Mouse (Mus musculus) T-helper 1 cell (primary cell): ENCODE data around the gene Nelfcd.

Source experiments
- in situ Hi-C: fragments of 300-600 bp; cut with MboI, MseI; formaldehyde crosslinking; loops from one replicate; pipeline ENCODE4 v1.15.1; 2025; ENCODE audit warnings: high pct_unique_total_duplicates

Nelfcd gene

DNA sequence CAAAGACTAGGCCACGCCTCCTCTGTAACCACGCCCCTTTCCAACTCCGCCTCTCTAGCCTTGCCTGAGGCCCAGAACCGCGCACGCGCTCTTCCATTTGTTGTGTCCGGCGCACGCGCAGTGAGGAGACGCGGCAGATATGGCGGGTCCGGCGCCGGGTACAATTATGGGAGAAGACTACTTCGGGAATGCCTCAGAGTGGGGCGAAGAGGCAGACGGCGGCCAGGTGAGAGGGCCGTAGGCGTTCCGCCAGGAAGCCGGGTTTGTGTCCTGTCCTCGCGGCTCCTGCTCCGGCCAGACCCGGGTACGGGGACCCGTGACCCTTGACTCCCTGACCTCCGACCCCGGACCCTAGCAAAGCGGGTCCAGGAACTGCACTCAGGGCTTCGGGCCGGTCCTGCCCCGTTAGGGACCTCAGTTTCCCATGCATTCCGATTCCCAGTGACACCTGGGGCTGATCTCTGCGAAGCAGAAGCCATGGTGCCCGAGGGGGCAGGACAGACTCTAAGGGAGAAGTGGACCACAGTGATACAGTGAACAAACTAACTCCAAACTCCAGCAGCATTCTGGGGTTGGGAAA, at the start of gene Nelfcd:
TSS of gene Nelfcd (plus strand) at position 74 of the 580 bp plus-strand sequence.
- in situ Hi-C loops: no loop called here

DNA sequence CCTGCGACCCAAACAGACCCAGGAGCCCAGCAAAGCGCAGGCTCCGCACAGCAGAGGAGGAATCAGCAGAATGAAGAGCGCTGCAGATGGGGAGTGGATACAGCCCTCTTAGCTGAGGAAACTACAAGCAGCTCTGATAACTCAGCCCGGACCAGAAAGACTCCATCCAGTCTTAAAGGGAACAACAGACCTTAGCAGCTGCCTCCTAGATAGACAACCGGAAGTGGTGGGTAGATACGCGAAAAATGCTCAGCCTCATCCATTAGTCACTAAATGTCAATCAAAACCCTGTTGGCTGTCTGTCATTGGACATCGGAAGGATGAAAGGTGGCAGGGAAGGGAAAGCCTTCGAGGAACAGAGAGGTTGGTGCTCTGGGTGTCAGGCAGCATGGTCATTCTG, 49.0 kb upstream of the Nelfcd start:
- in situ Hi-C loops: loop anchor here (10.0 kb wide), 1 partner anchor 1062 kb away; no protein-coding TSS in a partner anchor

DNA sequence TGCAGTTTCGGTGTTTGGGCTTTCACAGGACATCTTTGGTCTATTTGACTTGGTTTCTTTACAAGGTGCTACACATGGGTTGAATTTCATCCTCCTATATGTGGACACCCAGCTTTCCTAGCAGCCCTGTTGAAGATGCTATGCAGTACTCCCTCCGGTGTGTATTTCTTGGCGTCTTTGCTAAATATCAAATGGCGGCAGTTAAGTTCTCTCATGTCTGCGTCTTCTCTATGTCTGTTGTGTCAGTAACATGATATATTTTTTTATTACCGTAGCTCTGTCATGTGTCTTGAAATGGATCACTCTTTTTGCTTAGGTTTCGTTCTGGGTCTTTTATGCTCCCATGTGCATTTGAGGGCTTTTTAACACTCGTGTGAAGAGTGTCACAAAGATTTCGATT, 34.6 kb upstream of the Nelfcd start:
- in situ Hi-C loops: no loop called here

GRCm38 (mm10) chr2:174391936-174392335, 23.7 kb upstream of the Nelfcd start:
- in situ Hi-C loops: no loop called here

DNA sequence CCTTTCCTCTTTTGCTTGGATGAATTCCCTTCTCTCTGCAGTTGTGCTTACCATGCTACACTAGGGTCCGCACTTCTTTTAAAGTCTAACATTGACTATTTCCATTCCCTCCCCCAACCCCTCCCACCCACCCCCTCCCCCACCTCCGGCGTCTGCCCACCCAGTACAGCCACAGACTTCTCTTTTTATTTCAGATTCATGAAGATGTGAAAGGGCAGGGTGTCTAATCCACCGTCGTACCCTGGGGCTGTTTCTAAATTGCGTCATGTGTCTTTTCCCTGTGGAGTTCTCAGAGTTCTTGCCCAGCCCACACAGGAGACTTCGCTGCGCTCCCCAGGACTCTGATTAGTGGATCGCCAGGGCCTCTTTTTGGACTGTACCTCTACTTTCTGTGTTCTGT, 23.1 kb upstream of the Nelfcd start:
- in situ Hi-C loops: no loop called here

DNA sequence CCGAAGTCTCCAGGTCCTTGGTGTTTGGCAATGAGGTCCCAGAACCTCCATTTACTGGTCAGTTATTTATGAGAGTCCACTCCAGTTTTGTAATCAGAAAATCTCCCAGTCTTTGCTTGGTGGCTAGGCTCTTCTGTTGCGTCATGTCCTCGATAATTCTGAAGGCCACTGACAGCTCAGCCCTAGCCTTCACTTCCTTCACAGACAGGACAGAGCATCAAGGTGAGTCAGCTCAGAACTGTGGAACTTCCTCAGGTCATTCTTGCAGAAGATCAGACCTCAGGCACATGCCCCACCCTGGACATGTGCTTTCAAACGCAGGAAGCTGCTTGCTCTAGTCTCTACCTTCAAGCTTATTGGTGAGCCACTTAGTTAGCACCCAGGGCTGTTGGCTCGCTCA, 22.2 kb upstream of the Nelfcd start:
- in situ Hi-C loops: no loop called here

DNA sequence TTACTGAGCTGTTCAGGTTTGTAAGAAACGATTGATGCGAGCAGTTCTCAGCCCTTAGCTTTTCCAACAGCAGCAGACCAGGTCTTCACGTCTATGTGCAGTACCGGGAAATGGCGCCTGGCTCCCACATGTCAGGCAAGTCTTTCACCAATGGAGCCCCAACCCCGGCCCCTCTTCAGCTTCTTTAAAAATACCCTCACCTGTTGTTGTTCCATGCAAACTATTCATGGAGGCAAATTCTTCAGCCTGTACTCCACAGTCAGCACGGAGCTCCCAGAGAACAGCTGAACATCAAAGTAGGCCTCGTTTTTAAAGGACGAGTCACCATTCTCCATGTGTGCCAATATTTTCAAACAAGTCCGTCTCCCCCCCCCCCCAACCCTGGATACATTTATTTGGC, 19.0 kb upstream of the Nelfcd start:
- in situ Hi-C loops: no loop called here

GRCm38 (mm10) chr2:174397065-174397464, 18.5 kb upstream of the Nelfcd start:
- in situ Hi-C loops: no loop called here

GRCm38 (mm10) chr2:174397881-174398280, 17.7 kb upstream of the Nelfcd start:
- in situ Hi-C loops: no loop called here

- in situ Hi-C loops: loop anchor here (5.0 kb wide), 1 partner anchor 83 kb away; no protein-coding TSS in a partner anchor
These were observed 15.2 kb upstream of the Nelfcd start for GRCm38 (mm10) chr2:174400396-174400795.

- in situ Hi-C loops: no loop called here
These were observed 5.4 kb upstream of the Nelfcd start for GRCm38 (mm10) chr2:174410222-174410621.

DNA sequence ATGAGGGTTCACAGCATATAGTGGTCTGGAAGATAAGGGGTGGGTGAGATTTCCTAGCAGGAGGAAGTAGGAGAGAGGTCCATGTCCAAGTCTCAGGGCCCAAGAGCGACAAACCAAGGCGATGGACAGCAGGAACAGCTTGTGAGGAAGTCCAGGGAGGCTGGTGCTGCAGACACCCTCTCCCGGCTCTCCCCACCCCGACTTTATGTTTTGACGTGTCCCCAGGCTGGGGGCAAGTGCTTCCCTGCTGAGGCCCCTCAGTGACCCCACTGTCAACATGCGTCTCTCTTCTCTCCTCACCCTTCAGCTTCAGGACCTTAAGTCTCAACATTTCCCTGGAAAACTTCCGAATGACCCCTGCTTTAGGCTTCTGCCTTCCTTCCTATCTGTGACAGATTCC, 2.5 kb upstream of the Nelfcd start:
- in situ Hi-C loops: no loop called here

DNA sequence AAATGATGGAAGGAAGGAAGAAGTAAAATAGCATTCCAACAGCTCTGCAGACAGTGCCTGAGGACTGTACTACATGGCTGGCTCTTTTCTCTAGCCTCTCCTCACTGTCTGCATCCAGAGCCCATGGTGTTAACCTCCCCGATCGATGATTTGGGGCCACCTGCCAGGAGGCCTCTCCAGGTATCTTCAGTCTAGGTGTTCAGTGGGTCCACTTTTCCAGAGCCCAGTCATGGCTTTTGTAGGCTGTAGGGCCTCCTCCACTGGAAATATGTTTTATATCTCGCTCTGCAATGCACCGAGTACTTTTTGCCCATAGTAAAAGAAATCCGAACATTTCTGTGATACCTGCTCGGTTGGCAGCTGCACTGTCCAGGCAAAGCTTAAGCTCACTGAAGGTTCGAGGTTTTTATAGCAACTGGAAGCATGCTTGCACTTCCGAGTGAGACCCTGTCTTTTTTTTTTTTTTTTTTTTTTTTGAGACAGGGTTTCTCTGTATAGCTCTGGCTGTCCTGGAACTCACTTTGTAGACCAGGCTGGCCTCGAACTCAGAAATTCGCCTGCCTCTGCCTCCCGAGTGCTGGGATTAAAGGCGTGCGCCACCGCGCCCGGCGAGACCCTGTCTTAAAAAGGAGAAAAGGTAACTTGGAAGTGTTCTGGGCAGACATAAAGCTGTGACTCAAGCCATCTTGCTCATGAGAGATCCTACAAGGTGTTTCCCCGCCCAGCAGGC, 438 bp upstream of the Nelfcd start:
- in situ Hi-C loops: no loop called here

DNA sequence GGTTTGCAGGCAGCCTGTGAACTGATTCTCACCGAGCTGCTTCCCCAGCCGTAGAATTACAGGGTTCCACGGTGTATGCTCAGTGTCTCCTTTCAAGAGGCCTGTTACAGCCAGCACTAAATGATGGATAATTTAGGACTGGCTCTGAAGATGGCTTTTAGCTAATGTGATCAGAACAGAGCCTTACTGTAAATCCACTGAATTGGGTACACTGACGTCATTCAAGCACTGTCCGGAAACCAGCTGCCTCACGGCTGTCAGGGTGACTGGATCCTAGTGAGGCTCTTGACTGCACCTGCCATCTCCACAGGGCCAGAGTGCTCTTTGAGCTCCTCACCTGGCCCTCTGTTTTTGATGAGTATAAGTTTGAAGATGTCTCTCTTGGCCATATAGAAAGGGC, 5.5 kb downstream of the Nelfcd start:
- in situ Hi-C loops: no loop called here

GRCm38 (mm10) chr2:174424301-174425085, 8.9 kb downstream of the Nelfcd start:
- in situ Hi-C loops: no loop called here

DNA sequence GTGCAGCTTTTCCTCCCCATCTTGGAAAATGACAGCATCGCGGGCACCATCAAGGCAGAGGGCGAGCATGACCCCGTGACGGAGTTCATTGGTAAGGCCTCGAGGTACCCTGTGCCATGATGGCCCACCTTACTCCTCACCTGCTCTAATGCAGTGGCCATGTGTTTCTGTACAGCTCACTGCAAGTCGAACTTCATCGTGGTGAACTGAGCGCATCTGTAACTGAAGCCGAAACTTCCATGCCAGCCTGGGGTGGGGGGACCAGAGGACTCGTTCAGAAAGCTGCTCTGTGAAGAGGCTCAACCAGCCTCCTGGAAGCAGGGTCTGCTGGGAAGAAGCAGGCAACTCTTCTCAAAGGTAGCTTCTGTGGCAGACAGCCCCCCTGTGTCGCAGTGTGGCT, 11.3 kb downstream of the Nelfcd start:
- in situ Hi-C loops: no loop called here

DNA sequence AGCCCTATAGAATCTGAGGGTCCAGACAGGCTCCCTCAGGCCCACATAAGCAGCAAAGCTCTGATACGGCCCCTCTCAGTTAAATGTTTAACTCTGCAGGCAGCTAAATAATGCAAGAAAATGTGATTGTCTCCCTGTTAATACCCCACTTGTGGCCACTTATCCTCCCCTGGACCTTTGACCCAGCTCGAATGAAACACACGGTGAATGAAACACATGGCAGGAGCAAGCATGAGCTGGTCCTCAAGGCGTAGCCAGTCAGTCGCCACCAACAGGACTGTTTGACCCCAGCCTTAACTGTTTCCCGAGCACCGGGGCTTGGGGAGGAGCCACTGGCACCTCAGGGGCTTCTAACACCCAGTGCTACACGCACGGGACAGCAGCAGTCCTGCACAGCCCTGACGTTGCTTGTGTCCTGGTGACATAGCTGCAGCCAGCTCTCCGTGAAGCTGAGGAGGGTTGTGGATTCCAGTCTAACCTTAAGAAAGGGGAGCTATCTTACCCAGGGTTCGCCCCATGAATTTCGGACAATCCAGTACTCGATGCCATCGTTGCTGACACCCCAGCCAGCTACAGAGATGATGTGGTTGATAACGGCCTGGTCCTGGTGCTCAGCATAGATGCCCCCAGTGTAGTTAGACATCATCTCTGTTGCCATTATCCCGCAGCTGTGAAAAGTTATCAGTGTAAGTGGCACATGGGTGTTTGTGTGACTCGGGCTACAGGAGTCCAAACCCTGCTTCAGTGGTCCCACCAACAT, 12.7 kb downstream of the Nelfcd start:
- in situ Hi-C loops: no loop called here

DNA sequence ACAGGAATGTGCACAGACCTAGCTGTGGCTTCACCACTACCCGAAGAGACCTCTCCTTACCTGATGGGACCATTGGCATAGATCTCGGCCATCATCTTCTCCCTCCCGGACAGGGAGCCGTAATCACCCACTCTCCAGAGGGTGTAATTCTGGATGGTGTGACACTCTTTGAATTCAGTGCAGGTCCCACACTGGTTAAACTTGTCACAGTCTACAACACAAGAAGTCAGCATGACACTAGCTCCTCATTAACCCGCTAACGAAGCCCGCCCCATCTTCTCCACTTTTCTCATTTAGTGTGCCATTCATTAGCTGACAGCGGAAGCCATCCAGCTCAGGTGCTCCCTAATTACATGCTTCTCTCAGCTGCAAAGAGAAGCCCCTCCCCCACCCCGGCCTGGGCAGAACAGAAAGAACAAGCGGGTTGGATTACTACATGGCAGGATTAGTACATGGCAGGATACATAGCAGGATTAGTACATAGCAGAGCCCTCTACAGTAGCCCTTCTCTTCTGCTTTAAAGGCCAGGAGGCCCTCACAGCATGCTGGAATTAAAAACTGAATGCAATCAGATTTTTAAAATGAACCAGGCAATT, 13.5 kb downstream of the Nelfcd start:
- in situ Hi-C loops: no loop called here

DNA sequence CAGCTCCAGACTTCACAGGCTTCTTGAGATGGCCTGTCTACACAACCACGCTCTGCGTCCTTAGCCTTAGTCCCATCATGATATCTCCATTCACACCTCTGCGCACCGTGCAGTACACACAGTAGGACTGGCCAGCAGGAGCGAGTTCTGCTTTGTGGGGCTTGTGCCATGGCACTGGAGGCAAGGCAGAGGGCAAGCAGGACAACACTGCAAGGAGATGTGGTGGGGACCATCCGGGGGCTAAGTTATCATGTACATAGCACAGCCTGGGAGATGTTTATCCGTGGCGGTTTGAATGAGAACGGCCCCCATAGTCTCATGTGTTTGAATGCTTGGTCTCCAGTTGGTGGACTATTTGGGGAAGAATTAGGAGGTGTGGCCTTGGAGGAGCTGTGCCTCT, 19.3 kb downstream of the Nelfcd start:
- in situ Hi-C loops: loop anchor here (5.0 kb wide), 1 partner anchor 37 kb away; the partner anchor contains the start of gene Prelid3b

DNA sequence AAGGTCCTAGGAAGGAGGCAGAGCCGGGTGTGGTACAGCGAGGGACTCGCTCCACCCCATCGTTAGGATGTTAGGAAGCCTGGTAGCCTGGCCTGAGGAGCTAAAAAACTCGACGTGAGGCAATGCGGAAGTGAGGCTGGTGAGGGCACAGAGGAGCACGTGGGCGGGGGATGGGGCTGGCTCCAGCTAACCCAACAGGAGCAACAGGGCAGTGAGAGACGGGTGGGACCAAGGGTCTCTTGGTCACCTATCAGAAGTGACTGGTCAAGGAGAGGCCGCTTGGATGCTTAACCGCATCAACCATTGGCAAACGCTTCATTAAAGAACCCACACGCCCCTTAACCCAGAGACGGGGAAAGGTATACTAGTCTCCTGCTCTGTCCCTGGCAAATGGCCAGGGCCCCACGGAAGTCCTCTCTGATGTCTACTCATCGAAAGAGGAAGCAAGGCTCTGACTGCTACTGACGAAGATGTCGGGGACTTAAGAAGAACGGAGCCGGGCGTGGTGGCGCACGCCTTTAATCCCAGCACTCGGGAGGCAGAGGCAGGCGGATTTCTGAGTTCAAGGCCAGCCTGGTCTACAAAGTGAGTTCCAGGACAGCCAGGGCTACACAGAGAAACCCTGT, 20.6 kb downstream of the Nelfcd start:
- in situ Hi-C loops: loop anchor here (5.0 kb wide), 1 partner anchor 36 kb away; the partner anchor contains the start of gene Prelid3b
